Mouse (Mus musculus) 3T3-L1 (cell line): ENCODE data around the gene Tent5c.
"Not testable (repeated sequence)": the region's sequence is repeated elsewhere in the genome, so short reads cannot be mapped to it uniquely, and the experiment has no call there.

Source experiments
- DNase-seq: peaks from one replicate; pipeline ENCODE4 v3.0.0-alpha.2; 2015; ENCODE audit warnings: low read depth, low spot score

Gene Tent5c

DNA sequence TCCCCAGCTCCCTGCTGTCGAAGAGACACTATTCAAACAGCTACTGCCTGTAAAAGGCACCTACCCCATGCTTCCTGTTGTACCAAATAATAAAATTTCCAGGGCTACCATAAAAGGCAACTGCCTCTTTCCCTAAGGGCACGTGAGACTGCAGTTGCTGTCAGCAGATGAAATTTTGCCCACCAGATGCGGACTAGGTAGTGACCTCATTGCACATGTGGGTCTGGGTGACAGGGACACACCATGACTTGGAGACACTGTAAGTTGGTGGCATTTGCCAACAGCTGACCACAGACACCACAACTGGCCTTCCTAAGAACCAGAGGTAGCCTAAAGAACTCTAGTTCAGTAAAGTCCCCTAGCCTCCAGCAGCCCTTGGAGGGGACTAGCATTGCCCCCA, 50.0 kb downstream of the Tent5c start:
- DNase-seq: no peak

GRCm38 (mm10) chr3:100438461-100439002, 50.6 kb downstream of the Tent5c start:
- DNase-seq: no peak

GRCm38 (mm10) chr3:100436756-100437155, 52.4 kb downstream of the Tent5c start:
- DNase-seq: no peak

DNA sequence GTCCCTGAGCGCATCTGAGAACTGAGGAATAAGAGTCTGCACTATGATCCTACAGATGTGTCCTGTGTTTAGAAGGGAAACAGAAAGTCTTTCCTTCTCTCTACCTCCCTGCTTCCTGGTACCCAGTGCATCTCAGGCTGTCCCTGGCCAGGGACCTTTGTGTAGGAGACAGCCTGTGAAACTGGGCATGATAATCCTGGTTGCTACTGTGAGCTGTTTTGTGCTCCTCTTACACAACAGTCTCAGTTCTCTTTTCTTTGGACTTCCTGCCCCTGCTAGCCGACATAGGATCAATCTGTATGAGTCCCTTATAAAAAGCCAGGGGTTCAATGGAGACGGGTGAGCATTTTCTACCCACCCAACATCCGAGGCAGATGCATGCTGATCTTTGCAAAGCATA, 57.4 kb downstream of the Tent5c start:
- DNase-seq: no peak

- DNase-seq: no peak
Observed at GRCm38 (mm10) chr3:100430731-100431130, 58.4 kb downstream of the Tent5c start.

DNA sequence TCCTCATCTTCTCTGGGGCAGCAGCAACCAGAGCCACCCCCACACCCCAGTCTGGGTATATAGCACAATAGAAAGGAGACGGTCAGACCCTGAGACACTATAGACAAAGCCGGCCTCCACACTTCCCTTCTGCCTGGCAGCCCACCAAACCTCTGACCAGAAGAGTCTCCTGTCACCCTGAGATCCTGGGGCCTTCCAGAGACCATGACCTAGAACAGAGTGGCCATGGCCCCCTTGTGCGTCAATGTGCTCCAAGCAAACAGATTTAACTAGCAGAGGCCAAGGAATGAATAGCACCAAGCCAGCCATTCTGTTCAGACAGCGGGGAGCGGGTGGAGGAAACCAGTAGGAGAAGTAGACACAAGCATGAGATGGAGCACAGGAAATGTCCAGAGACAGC, 59.0 kb downstream of the Tent5c start:
- no peak for DNase-seq

GRCm38 (mm10) chr3:100429667-100430066, 59.5 kb downstream of the Tent5c start:
- no peak for DNase-seq

DNA sequence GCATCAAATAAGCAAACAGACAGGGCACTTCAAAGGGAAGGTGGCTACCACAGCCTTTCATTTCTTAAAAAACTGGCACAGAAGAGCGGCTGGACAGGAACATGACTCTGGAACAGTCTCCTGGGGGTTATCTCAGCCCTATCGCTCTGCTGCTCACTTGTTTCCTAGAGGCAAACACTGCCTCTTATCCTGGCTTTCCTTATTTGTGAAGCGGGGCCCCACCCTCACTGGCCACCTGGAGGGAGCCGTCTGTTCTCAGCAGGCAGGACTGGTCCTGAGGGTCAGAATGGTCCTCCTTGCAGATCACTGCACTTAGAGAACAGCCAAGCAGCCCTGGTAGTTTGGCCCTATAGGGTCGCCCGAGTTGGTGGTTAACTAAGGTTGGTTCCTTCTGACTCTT, 61.6 kb downstream of the Tent5c start:
- DNase-seq: no peak

- peak; percentile 66 for DNase-seq
Observed at GRCm38 (mm10) chr3:100422392-100423167, 66.5 kb downstream of the Tent5c start.

DNA sequence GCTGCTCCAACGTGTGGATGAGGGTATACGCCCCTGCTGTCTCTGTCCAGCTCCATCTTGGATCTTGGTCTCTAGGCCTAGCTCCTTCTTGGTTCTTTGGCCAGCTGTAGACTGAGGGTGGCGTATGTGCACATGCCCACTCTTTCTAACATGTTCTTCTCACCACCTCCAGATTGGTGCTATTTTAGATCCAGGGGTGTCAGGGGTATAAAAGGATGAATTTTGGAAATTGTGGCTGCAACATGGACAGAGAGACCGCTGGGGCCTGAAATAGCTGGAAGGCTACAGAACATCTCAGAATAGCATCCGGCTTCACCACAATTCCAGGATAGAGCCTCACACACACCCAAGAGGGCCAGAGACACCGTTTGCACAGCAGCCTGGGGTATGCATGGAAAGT, 67.8 kb downstream of the Tent5c start:
- no peak for DNase-seq

- no peak for DNase-seq
Observed at GRCm38 (mm10) chr3:100420691-100421056, 68.5 kb downstream of the Tent5c start.

DNA sequence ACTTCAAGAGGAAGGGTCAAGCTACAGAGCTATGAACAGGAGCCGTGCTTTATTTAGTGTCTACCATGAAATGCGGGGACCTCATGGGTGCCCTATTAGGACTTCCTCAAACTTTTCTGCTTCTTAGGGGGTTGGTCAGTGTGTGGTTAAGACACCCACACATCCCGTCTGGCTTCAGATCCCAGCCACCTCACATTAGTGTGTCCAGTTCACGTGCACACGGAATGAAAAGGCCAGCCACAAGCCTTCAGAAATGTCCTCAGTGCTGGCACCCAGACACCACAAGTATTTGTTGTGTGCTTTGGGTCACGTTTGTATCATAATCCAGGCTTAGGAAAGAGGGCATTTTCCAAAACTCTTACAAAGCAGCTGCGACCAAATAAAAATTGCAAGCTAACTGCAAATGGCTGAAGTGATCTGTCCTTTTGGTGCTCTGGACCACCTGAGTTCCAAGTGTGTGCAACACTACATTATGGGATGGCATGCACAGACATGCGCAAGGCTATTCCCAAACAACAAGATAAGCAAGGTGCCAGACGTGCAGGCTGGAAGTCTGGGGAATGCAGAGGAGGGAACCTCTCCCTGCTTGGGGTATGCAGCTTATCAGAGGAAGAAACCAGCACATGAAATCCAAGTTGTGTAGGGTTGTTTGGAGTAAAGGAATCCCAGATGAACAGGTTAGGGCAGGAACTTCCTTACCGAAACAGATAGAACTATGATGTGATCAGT, 69.0 kb downstream of the Tent5c start:
- no peak for DNase-seq

DNA sequence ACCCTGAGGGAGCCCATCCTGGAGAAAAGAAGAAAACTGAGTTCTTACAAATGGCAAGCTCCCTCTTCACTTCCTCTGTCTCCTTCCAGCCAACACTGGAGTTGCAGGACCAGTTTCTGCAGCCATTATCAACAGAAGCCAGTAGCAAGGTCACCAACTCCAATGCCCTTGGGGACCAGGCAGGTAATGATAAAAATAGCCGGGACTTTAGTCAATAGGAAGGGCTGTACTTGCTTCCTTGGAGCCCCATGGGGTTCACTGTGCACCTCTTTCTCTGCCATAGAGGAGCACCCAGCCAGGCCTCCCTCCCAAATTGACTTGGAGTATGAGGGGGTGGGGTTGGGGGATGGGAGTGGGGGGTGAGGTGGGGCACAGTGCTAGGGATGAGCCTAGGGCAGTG, 70.7 kb downstream of the Tent5c start:
- DNase-seq: no peak

GRCm38 (mm10) chr3:100417772-100418311, 71.3 kb downstream of the Tent5c start:
- no peak for DNase-seq

- no peak for DNase-seq
Observed at GRCm38 (mm10) chr3:100415671-100416070, 73.5 kb downstream of the Tent5c start.

DNA sequence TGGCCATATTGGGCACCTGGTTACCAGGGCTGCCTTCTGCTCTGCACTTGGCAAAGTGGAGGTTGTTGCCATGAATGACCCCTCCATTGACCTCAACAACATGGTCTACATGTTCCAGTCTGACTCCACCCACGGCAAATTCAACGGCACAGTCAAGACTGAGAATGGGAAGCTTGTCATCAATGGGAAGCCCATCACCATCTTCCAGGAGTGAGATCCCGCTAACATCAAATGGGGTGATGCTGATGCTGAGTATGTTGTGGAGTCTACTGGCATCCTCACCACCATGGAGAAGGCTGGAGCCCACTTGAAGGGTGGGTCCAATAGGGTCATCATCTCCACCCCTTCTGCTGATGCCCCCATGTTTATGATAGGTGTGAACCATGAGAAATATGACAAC, 75.5 kb downstream of the Tent5c start:
- not testable (repeated sequence) for DNase-seq

- DNase-seq: no peak
Observed at GRCm38 (mm10) chr3:100411945-100412344, 77.2 kb downstream of the Tent5c start.

DNA sequence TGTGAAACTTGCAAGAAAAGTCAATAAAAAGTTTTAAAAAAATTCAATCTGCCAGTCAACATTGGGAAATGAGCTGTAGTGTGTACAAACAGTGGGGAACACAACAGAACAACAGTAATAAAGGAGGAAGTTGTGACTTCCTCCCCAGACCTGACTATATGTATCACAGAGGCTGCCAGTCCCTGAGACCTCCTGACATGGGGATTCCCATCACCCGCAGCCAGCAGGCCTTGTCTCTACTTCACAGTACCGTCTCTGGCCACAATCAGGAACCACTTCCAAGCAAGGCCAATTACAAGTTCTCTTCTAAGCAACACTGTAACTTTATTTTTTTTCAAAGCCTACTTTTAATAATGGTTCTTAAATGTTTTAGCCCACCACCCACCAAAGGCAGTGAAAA, 79.8 kb downstream of the Tent5c start:
- no peak for DNase-seq

DNA sequence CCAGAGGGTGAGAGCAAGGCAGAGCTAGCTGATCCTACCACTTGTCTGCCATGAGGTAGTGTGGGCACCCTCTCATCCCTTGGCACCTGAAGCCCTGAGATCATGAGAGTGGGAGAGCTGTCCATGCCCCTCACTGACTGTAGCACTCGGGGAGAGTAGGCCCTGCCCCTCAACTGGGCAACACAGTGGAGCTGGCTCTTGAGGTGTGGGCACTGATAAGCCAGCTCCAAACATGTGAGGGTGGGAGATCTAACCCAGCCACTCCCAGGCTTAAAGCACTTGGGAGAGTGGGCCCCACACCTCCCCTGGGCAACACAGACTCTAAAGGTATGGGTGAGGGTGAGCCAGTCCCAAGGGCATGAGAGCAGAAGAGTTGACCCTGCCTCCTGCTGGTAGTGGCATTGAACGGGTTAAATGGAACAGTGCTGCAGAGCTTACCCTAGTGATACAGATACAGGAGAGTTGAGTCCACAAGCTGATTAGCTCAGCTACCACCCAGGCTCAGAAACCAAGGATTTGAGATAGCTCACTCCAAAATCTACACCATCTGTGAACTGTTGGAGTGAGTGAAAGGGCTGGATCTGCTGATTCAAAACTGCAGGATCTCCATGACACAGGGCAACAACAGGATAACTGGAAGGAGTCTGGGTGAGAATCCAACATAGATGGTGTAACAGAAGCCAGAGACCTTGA, 80.6 kb downstream of the Tent5c start:
- no peak for DNase-seq

DNA sequence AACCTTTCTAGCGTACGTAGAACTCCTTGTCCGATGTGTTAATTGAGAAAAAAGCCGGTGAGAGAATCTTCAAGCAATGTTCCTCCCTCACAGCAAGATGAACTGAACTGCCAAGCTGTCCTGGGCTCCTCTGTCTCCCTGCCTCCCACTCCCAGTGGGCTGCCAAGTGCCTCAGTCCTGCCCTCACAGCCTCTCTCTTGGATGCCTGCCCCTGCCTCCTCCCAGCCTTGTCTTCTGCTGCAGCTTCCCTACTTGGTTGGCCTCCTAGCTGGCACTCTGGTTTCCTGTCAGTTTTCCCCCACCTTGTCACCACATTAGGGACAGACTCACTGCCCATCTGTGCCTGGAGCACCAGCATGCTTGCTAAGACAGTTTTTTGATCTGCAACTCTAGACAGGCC, 86.5 kb downstream of the Tent5c start:
- no peak for DNase-seq
